Mouse (Mus musculus) small intestine, adult 2 months (tissue): ENCODE results near the gene Mrpl19. TPM values are rescaled to one million over a fixed set of nuclear protein-coding genes. Genes with fewer than 3 reads are reported as not detected.

Source experiments
- H3K27ac ChIP-seq: fragments of 200-500 bp; 2 replicates; pipeline ENCODE4 v1.5.1; 2012; ENCODE audit warnings: low read depth, low read length, control low read depth, inconsistent platforms; ENCODE audit not compliant: insufficient read depth
- H3K27me3 ChIP-seq: fragments of 200-500 bp; 2 replicates; pipeline ENCODE4 v1.6.1; 2012; ENCODE audit warnings: mild to moderate bottlenecking, moderate library complexity, low read length, inconsistent platforms; ENCODE audit not compliant: control insufficient read depth, insufficient read depth
- H3K36me3 ChIP-seq: fragments of 200-500 bp; 2 replicates; pipeline ENCODE4 v1.6.1; 2012; ENCODE audit warnings: mild to moderate bottlenecking, low read length, control low read depth, inconsistent platforms; ENCODE audit not compliant: control insufficient read depth, insufficient read depth
- H3K4me1 ChIP-seq: fragments of 200-500 bp; 2 replicates; pipeline ENCODE4 v1.6.1; 2012; ENCODE audit warnings: low read length, inconsistent platforms, mixed read lengths; ENCODE audit not compliant: control insufficient read depth, insufficient read depth, insufficient read length
- H3K4me3 ChIP-seq: fragments of 200-500 bp; 2 replicates; pipeline ENCODE4 v1.5.1; 2012; ENCODE audit warnings: low read depth, mild to moderate bottlenecking, control low read depth, inconsistent platforms, low read length, moderate library complexity
- CTCF ChIP-seq: fragments of 200-500 bp; IDR thresholded peaks from 2 replicates; pipeline ENCODE4 v1.5.1; 2012; ENCODE audit warnings: low read depth, mild to moderate bottlenecking, control low read depth, inconsistent platforms, low read length, moderate library complexity, mixed read lengths; ENCODE audit not compliant: insufficient replicate concordance, insufficient read length; ENCODE audit errors: extremely low read depth
- POLR2A ChIP-seq: fragments of 200-500 bp; IDR thresholded peaks from 2 replicates; pipeline ENCODE4 v1.6.1; 2012; ENCODE audit warnings: low read depth, mild to moderate bottlenecking, control low read depth, inconsistent platforms, low read length, moderate library complexity
- WGBS: fragments of 180-500 bp; shearing (Covaris S2); methylation state at CpG from one replicate; pipeline ENCODE4 v1.1.7; 2018; 5-methylcytosine and 5-hydroxymethylcytosine counted together
- polyA plus RNA-seq: library from polyadenylated mRNA; depleted of rRNA; stranded (reverse); fragments of >200 nt; gene quantifications from 2 replicates; pipeline ENCODE4 v1.2.3, GENCODE M21; 2012; rRNA removed

Gene Mrpl19
- polyA plus RNA-seq, 1 experiment = 1.5 TPM

DNA sequence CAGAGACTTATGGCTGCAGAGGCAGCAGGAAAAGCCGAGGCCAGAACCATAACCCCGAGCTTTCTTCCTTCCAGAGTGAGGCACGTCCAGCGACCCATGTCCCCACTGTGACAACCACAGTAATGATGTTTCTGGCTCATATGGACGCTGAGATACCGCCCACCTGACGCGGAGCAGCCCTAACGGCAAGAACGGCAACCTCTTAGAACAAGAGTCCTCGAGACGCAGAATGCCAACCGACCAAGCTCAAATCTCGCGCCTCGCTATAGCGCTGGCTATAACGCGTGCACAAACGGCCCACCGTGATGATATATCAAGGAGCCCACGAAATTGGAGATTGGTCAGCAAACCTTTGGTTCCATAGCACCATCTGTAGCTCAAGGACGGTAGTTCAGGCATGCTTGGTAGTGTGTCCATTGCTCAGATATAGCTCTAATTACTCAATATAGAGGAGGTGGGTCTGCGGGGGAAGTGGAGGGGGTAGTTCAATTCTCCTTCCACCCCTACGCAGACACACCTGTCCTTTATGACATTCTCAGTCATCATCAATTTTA, 55.4 kb downstream of the Mrpl19 start:
- H3K36me3 ChIP-seq = no peaks in the 10 kb centered on the region
- WGBS = 84% methylated on average over 25 of the region's 25 CpGs
- no peak overlapping the region for H3K27ac ChIP-seq
- H3K27me3 ChIP-seq = no peaks in the 10 kb centered on the region
- no peaks in the 10 kb centered on the region for H3K4me1 ChIP-seq
- H3K4me3 ChIP-seq = no peak overlapping the region
- no peak for TF ChIP-seq CTCF
- no peak for TF ChIP-seq POLR2A

Other genes starting within 250 kb of the Mrpl19 start
- 0.72 and 1.0 TPM in 2 replicates for gene Gcfc2, start 42.3 kb downstream of the Mrpl19 start, polyA plus RNA-seq
- gene Eva1a, start 75.1 kb upstream of the Mrpl19 start, polyA plus RNA-seq = 3.3 and 3.9 TPM in 2 replicates